ENCODE assay signal across 8 mouse cellular contexts in genomic region chr2:168912901-168913721, GRCm38 (mm10). TPM values are rescaled to one million over a fixed set of nuclear protein-coding genes. Genes with fewer than 3 reads are reported as not detected.
DNase-seq lines count a peak whose midpoint lies in the region; ATAC-seq lines count a peak whose summit lies in the region.

No protein-coding gene starts in this region.

- peak overlapping the region; percentile 61 for H3K4me3 ChIP-seq in kidney, embryonic 16.5 days (ENCODE audit: low read length)
- H3K4me3 ChIP-seq in intestine, embryonic 15.5 days (replicated peaks): peak overlapping the region; percentile 50
- H3K4me3 ChIP-seq in neural tube, embryonic 12.5 days: peak overlapping the region; percentile 48

- DNase-seq in kidney, postnatal 36 days: no peak
- DNase-seq in embryo, embryonic 10.5 days (ENCODE audit: low spot score): peak; percentile 52
- no peak for DNase-seq in adrenal gland, postnatal 25 days
- DNase-seq in frontal cortex, postnatal 14 days (ENCODE audit: low spot score in 2 of 2): no peak
- DNase-seq in adrenal gland, postnatal 14 days: no peak

- no peaks in the 10 kb centered on the region for H3K36me3 ChIP-seq in kidney, embryonic 16.5 days (ENCODE audit: insufficient read depth, low read length)
- no peaks in the 10 kb centered on the region for H3K36me3 ChIP-seq in intestine, embryonic 15.5 days
- no peaks in the 10 kb centered on the region for H3K36me3 ChIP-seq in neural tube, embryonic 12.5 days

- ATAC-seq in kidney, embryonic 16.5 days (ENCODE audit: low FRiP score, low TSS enrichment): no peak
- peak; percentile 19; the same call in 1 of the 2 replicates for ATAC-seq in intestine, embryonic 15.5 days
- no peak; the same call in 1 of the 2 replicates for ATAC-seq in neural tube, embryonic 12.5 days (ENCODE audit: low FRiP score, low read depth)

- H3K4me2 ChIP-seq in kidney, embryonic 16.5 days (replicated peaks; ENCODE audit: low read depth, low read length): peak overlapping the region; percentile 97
- peak overlapping the region; percentile 99 for H3K4me2 ChIP-seq in intestine, embryonic 15.5 days (replicated peaks)
- peak overlapping the region; percentile 99 for H3K4me2 ChIP-seq in neural tube, embryonic 12.5 days (replicated peaks)

- peaks cover 27% of the 10 kb centered on the region for H3K4me1 ChIP-seq in kidney, embryonic 16.5 days (ENCODE audit: insufficient read depth, low read length)
- H3K4me1 ChIP-seq in intestine, embryonic 15.5 days (replicated peaks): peaks cover 28% of the 10 kb centered on the region
- peaks cover 31% of the 10 kb centered on the region for H3K4me1 ChIP-seq in neural tube, embryonic 12.5 days

- 3% methylated on average over 31 of the region's 31 CpGs for WGBS in kidney, embryonic 16.5 days
- 5% methylated on average over 30 of the region's 31 CpGs for WGBS in intestine, embryonic 15.5 days
- WGBS in neural tube, embryonic 12.5 days: 2% methylated on average over 31 of the region's 31 CpGs

- peak overlapping the region; percentile 47 for H3K9ac ChIP-seq in kidney, embryonic 16.5 days (replicated peaks; ENCODE audit: low read length)
- H3K9ac ChIP-seq in intestine, embryonic 15.5 days: peak overlapping the region; percentile 34; the same call in 1 of the 2 replicates
- H3K9ac ChIP-seq in neural tube, embryonic 12.5 days: no peak overlapping the region

- peaks cover 35% of the 10 kb centered on the region for H3K27me3 ChIP-seq in kidney, embryonic 16.5 days (ENCODE audit: insufficient read depth, low read length)
- peaks cover 32% of the 10 kb centered on the region for H3K27me3 ChIP-seq in intestine, embryonic 15.5 days (replicated peaks)
- peaks cover 34% of the 10 kb centered on the region for H3K27me3 ChIP-seq in neural tube, embryonic 12.5 days (replicated peaks)

- H3K9me3 ChIP-seq in kidney, embryonic 16.5 days (ENCODE audit: low read length): no peaks in the 10 kb centered on the region
- no peaks in the 10 kb centered on the region for H3K9me3 ChIP-seq in intestine, embryonic 15.5 days
- H3K9me3 ChIP-seq in neural tube, embryonic 12.5 days: no peaks in the 10 kb centered on the region

- H3K27ac ChIP-seq in kidney, embryonic 16.5 days (ENCODE audit: low read length): no peak overlapping the region
- no peak overlapping the region for H3K27ac ChIP-seq in intestine, embryonic 15.5 days
- H3K27ac ChIP-seq in neural tube, embryonic 12.5 days: no peak overlapping the region

RNA-seq across cellular contexts. Expression of gene Zfp64, which starts 42.3 kb away (rescaled TPM):
- polyA plus RNA-seq in kidney, embryonic 16.5 days (2015; fragmentation: Nextera tagmentation; extraction: Ambion mirVana): 30.1 and 33.0 TPM in 2 replicates
- polyA plus RNA-seq in intestine, embryonic 15.5 days (2015; fragmentation: Nextera tagmentation; extraction: Ambion mirVana): 29.3 and 31.9 TPM in 2 replicates
- polyA plus RNA-seq in neural tube, embryonic 12.5 days (2016; fragmentation: Nextera tagmentation; extraction: Ambion mirVana): 30.8 and 31.3 TPM in 2 replicates
- total RNA-seq in adrenal gland, postnatal 25 days (2021): 21.6 and 22.8 TPM in 2 replicates
- 17.2 and 19.7 TPM in 2 replicates for total RNA-seq in adrenal gland, postnatal 14 days (2021)
